Mouse (Mus musculus): ENCODE measurements around the gene Cyp2a22. TPM values are rescaled to one million over a fixed set of nuclear protein-coding genes. Genes with fewer than 3 reads are reported as not detected.
"Not testable (repeated sequence)": the region's sequence is repeated elsewhere in the genome, so short reads cannot be mapped to it uniquely, and the experiment has no call there.

The Cyp2a22 gene
- not detected for total RNA-seq (2021)

DNA sequence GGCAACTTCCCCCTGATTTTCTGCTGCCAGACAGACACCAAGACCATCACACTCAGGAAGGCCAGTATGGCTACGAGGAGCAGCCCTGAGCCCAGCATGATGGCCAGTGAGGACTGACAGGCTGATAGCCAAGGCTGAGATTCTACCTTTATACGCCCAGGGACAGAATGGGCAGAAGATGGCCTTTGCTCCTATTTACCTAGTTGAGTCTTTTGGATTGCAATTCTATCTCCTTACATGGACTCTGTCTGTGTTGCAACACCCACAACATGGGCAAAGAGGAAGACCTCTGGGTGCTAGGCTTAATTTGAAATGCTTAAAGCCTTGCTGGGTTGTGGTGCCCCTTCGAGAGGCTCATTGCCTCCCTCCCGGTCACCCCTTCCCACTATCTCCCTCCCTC lies at the start of gene Cyp2a22:
Gene Cyp2a22, minus strand, starts transcription at position 123 of the 400 bp plus-strand sequence.
- intact Hi-C loops (cut with DNase I) = no loop called here

DNA sequence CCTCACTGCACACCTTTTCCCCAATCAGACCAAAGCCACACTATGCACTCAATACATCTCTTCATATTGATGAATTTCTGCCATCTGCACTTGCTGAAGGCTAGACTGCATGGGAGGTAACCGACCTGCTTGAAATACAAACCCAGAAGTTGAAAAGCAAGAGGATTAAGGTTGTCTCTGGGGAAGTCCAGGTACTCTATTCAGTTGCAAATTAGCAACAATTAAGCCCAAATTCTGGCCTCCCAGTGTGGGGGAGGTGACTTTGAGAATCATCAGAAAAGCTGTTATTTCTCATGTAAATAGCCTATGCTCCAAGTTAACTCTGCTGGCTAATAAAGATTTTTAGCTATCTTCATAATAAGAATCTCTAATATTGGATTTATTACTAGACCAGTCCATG lies 44.0 kb upstream of the Cyp2a22 start:
- intact Hi-C loops (cut with DNase I); DNase-seq (ENCODE audit: extremely low spot score in 1 of 2, low spot score in 2 of 2): not testable (repeated sequence)

More for the DNA sequence above, at the start of gene Cyp2a22:
- DNase-seq (ENCODE audit: extremely low spot score in 1 of 2, low spot score in 2 of 2) = no peak

DNA sequence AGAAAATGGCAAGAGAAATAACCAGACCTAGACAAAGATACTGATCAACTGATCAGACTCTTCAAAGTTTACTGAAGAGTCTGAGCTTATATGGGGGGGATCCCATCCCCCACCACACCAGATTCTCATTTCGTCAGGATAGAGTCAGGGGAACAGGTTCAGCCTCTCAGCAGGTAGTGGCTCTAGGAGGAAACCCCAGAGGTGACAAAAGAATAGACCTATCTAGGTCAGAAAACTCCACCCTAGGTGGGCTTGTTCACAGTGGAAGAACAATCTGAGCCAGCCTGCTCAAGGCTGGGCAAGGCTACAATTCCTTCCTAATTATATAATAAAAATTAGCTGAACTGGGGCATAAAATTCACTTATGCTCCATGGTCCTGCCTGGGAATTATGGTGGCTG lies 43.4 kb upstream of the Cyp2a22 start:
- intact Hi-C loops (cut with DNase I) = no loop called here
- no peak for DNase-seq (ENCODE audit: extremely low spot score in 1 of 2, low spot score in 2 of 2)

DNA sequence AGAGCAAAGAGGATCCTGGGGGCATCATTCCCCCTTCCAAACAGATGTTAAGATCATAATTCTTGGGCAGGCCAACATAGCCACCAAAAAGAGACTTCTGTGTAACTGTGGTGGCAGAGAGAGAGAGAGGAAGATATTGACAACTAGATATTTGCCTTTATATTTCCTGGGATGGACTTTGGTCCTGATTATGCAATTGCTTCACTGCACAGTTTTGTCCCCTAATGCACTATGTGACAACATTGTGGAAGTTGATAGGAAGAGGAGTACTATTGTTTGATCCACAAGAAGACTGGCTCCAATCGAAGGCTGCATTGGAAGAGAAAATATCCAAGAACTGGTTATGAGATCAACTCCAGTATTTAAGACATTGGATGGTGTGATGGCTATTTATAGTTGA lies 42.8 kb upstream of the Cyp2a22 start:
- DNase-seq (ENCODE audit: extremely low spot score in 1 of 2, low spot score in 2 of 2); intact Hi-C loops (cut with DNase I): not testable (repeated sequence)

DNA sequence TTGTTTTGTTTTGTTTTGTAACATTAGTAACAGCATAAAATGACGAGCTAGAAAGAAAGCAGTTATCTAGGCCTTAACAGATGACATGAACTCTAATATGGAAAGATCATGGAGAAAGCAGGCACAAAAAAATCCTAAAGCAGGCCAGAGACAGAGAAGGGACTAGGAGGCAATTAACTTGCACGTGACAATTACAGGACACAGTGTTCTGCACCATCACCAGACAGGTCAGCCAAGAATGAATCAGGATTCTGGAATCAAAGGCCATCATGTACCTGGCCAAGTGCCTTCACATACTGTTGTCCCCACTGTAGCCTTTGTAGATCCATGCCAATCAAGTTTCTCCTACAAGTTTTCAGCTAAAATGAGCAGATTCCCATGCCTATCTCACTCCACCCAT lies 42.3 kb upstream of the Cyp2a22 start:
- intact Hi-C loops (cut with DNase I); DNase-seq (ENCODE audit: extremely low spot score in 1 of 2, low spot score in 2 of 2): not testable (repeated sequence)

DNA sequence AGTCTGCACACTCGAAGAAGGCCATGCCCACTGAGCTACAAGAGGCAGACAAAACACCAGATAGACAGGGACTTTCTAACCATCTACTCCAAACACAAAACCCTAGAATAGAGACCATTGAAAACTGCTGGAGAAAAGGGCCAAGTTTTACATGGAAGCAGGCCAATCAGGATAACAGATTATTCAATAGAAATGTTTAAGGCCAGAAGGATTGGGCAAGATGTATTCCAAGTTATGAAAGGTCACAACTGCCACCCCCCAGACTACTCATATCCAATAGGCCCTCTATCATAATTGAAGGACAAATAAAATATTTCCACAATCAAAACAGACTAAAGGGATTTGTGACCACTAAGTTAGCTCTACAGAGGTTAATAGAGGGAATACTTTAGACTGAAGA lies 23.2 kb upstream of the Cyp2a22 start:
- DNase-seq (ENCODE audit: extremely low spot score in 1 of 2, low spot score in 2 of 2); intact Hi-C loops (cut with DNase I): not testable (repeated sequence)

DNA sequence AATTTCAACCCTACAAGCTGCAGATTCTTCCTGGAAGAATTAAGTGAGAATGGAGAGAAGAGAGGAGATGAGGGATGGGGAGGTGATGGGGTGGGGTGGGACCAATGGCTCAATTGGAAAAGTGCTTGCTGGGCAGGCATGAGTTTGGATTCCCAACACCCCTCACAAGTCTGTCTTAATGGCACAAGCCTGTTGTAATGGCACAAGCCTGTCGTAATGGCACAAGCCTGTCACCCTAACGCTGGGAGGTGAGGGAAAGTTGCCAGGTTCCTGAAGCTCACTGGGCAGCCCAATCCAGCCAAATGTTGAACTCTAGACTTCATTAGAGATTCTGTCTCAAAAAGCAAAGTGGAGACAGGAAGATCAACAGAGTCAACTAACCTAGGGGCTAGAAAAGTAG lies 14.1 kb upstream of the Cyp2a22 start:
- DNase-seq (ENCODE audit: extremely low spot score in 1 of 2, low spot score in 2 of 2); intact Hi-C loops (cut with DNase I): not testable (repeated sequence)

DNA sequence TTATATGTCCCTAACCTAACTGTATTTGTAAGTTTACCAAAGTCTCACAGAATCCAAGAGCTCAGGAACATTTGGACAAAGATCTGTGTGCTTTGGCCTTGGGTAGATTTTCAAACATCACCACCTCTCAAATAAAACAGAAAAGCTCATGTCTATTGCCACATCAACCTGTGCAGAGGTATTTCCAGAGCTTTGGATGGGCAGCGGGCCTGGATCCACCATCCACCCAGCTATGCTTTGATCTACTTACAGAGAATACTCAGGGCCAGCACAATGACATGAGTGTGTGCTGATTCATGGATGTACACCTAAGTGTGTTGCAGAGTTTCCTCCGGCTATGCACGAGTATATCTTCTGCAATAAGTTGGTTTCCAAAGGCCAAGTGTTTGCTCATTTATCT lies 13.5 kb upstream of the Cyp2a22 start:
- intact Hi-C loops (cut with DNase I); DNase-seq (ENCODE audit: extremely low spot score in 1 of 2, low spot score in 2 of 2): not testable (repeated sequence)

DNA sequence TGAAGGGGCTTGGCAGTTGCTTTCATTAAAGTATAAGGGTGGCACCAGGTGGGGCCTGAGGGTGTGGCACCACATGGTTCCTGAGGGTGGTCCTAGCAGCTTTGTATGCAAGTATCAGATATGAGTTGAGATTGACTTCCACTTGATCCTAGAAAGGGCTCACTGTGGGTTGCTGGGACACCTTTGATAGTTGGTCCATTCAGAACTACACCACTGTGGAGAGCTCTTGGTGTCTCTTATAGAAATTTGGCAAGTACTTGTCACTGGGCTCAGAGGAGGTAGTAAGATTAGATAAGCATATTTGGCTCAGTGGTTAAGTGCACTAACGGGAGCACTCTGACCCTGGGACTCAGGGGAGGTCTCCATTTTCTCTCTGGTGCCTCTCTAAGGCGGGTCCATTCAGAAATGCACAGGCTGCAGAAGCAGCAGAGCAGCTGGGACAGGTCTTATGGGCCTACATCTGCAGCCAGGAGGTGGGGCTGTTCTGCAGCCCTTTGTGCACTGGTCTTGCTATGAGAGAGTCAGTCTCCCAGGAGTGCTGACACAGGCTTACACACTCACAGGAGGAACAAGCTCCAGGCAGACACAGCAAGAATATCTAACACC lies 2.2 kb upstream of the Cyp2a22 start:
- intact Hi-C loops (cut with DNase I); DNase-seq (ENCODE audit: extremely low spot score in 1 of 2, low spot score in 2 of 2): not testable (repeated sequence)

DNA sequence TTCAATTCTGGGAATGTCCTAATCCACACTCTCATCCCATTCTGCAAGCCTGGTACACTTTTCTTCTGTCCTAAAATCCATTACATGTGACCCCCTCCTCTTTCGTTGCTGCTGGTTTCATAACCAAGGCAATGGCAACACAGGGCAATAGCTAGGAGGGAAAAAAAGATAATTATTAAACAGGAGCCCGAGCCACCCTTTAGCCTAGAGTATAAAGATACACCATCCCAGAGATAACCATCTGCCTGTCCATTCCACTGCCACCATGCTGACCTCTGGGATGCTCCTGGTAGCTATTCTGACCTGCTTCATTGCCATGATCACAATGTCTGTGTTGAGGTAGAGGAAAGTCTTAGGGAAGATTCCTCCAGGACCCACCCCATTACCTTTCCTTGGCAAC lies 22.1 kb downstream of the Cyp2a22 start:
- DNase-seq (ENCODE audit: extremely low spot score in 1 of 2, low spot score in 2 of 2); intact Hi-C loops (cut with DNase I): not testable (repeated sequence)

Other genes starting within 250 kb of the Cyp2a22 start
- gene Cyp2b19, start 182.2 kb downstream of the Cyp2a22 start, total RNA-seq (2021) = not detected
- gene Cyp2g1, start 130.5 kb downstream of the Cyp2a22 start, total RNA-seq (2021) = not detected
- gene Cyp2a5, start 104.1 kb downstream of the Cyp2a22 start, total RNA-seq (2021) = not detected
- not detected for gene Cyp2a12, start 89.7 kb upstream of the Cyp2a22 start, total RNA-seq (2021)
- gene Cyp2f2, start 180.5 kb upstream of the Cyp2a22 start, total RNA-seq (2021) = under 1 TPM; 0.34 to 0.39 TPM
- not detected for gene Cyp2t4, start 214.3 kb upstream of the Cyp2a22 start, total RNA-seq (2021)
- 10 to 100 TPM; 82.3 to 84.9 TPM for gene Egln2, start 227.4 kb upstream of the Cyp2a22 start, total RNA-seq (2021)
- 10 to 100 TPM; 85.4 to 89.5 TPM for gene Rab4b, start 239.5 kb upstream of the Cyp2a22 start, total RNA-seq (2021)
- gene Gm21983, start 241.7 kb upstream of the Cyp2a22 start, total RNA-seq (2021) = not detected
- 1 to 10 TPM; 1.5 to 3.2 TPM for gene Mia, start 241.8 kb upstream of the Cyp2a22 start, total RNA-seq (2021)